ENCODE assay signal across 40 mouse cellular contexts in genomic region chr15:32156126-32156525, GRCm38 (mm10). TPM values are rescaled to one million over a fixed set of nuclear protein-coding genes. Genes with fewer than 3 reads are reported as not detected.
A peak's percentile ranks its signal among the peaks of the same experiment; 100 is the strongest.
DNase-seq lines count a peak whose midpoint lies in the region; ATAC-seq and TF ChIP-seq lines count a peak whose summit lies in the region.
"Had no signal": no experiment of that assay in that cellular context is flagged by ENCODE, and none has a peak within 500 bp of the region (broad histone marks: within the 10 kb centered on the region; RNA-seq: fewer than 3 reads in every experiment).

No protein-coding gene starts in this region.

- H3K4me1 ChIP-seq in embryonic facial prominence, embryonic 11.5 days (ENCODE audit: control insufficient read depth, insufficient read depth, low read length) = no peaks in the 10 kb centered on the region
- peaks cover 9% of the 10 kb centered on the region for H3K4me1 ChIP-seq in embryonic facial prominence, embryonic 10.5 days
- H3K4me1 ChIP-seq in embryonic fibroblast, embryonic 13.5 days (ENCODE audit: control insufficient read depth, insufficient read depth, low read length) = peaks cover 3% of the 10 kb centered on the region; the same call in 1 of the 2 replicates
- H3K4me1 ChIP-seq in limb, embryonic 11.5 days (ENCODE audit: control insufficient read depth, insufficient read depth, low read length) = peaks cover 4% of the 10 kb centered on the region; the same call in 1 of the 2 replicates
- no peaks in the 10 kb centered on the region for H3K4me1 ChIP-seq in hindbrain, embryonic 16.5 days (ENCODE audit: control insufficient read depth, insufficient read depth, low read depth, low read length)
- H3K4me1 ChIP-seq: heart, embryonic 10.5 days; heart, embryonic 15.5 days; hindbrain, embryonic 12.5 days; kidney, embryonic 15.5 days; stomach, embryonic 15.5 days had no signal

- H3K4me3 ChIP-seq in embryonic facial prominence, embryonic 11.5 days (ENCODE audit: low read depth, low read length) = no peak overlapping the region
- H3K4me3 ChIP-seq in embryonic facial prominence, embryonic 10.5 days = no peak overlapping the region
- no peak overlapping the region for H3K4me3 ChIP-seq in embryonic fibroblast, embryonic 13.5 days (ENCODE audit: insufficient read depth, low read length)
- H3K4me3 ChIP-seq in limb, embryonic 11.5 days (ENCODE audit: low read depth, low read length) = no peak overlapping the region
- no peak overlapping the region for H3K4me3 ChIP-seq in hindbrain, embryonic 16.5 days (ENCODE audit: low read length)
- H3K4me3 ChIP-seq: heart, embryonic 10.5 days; heart, embryonic 15.5 days; hindbrain, embryonic 12.5 days; kidney, embryonic 15.5 days; stomach, embryonic 15.5 days had no signal

- H3K36me3 ChIP-seq in embryonic facial prominence, embryonic 11.5 days (replicated peaks; ENCODE audit: control insufficient read depth, insufficient read depth, low read depth, low read length) = no peaks in the 10 kb centered on the region
- H3K36me3 ChIP-seq in embryonic facial prominence, embryonic 10.5 days (replicated peaks) = no peaks in the 10 kb centered on the region
- no peaks in the 10 kb centered on the region for H3K36me3 ChIP-seq in limb, embryonic 11.5 days (ENCODE audit: control insufficient read depth, insufficient read depth, low read length)
- no peaks in the 10 kb centered on the region for H3K36me3 ChIP-seq in hindbrain, embryonic 16.5 days (ENCODE audit: control insufficient read depth, insufficient read depth, low read length)
- H3K36me3 ChIP-seq: heart, embryonic 10.5 days; heart, embryonic 15.5 days; hindbrain, embryonic 12.5 days; kidney, embryonic 15.5 days; stomach, embryonic 15.5 days had no signal

- no peak for ATAC-seq in embryonic facial prominence, embryonic 11.5 days (replicated peaks; ENCODE audit: insufficient number of reproducible peaks, low FRiP score, low TSS enrichment, low read depth)
- ATAC-seq in limb, embryonic 11.5 days (ENCODE audit: insufficient number of reproducible peaks, low FRiP score, low TSS enrichment, low read depth) = no peak; the same call in 1 of the 2 replicates
- no peak for ATAC-seq in hindbrain, embryonic 16.5 days
- no peak for ATAC-seq in megakaryocyte-erythroid progenitor cell, adult 5-6 weeks (replicated peaks; ENCODE audit: low FRiP score, low TSS enrichment, poor library complexity, severe bottlenecking)
- ATAC-seq: CD4-positive, CD25-positive, alpha-beta regulatory T cell, adult 4 months; forebrain, embryonic 14.5 days; intestine, postnatal 0 days had no signal

- no peak overlapping the region for H3K9ac ChIP-seq in embryonic facial prominence, embryonic 11.5 days (replicated peaks; ENCODE audit: low read length)
- H3K9ac ChIP-seq in limb, embryonic 11.5 days (ENCODE audit: low read length) = no peak overlapping the region
- no peak overlapping the region for H3K9ac ChIP-seq in hindbrain, embryonic 16.5 days (ENCODE audit: low read depth, low read length)
- H3K9ac ChIP-seq: heart, embryonic 15.5 days; hindbrain, embryonic 12.5 days; kidney, embryonic 15.5 days; stomach, embryonic 15.5 days had no signal

- no peak overlapping the region for H3K4me2 ChIP-seq in embryonic facial prominence, embryonic 11.5 days (ENCODE audit: low read depth, low read length)
- H3K4me2 ChIP-seq in limb, embryonic 11.5 days (ENCODE audit: low read depth, severe bottlenecking) = no peak overlapping the region
- no peak overlapping the region for H3K4me2 ChIP-seq in hindbrain, embryonic 16.5 days (ENCODE audit: low read length)
- H3K4me2 ChIP-seq: heart, embryonic 15.5 days; hindbrain, embryonic 12.5 days; kidney, embryonic 15.5 days; liver, embryonic 11.5 days; stomach, embryonic 15.5 days had no signal

- no peaks in the 10 kb centered on the region for H3K27me3 ChIP-seq in embryonic facial prominence, embryonic 11.5 days (ENCODE audit: control insufficient read depth, insufficient read depth, low read length)
- H3K27me3 ChIP-seq in embryonic facial prominence, embryonic 10.5 days (replicated peaks; ENCODE audit: low read depth, poor library complexity, severe bottlenecking) = no peaks in the 10 kb centered on the region
- no peaks in the 10 kb centered on the region for H3K27me3 ChIP-seq in limb, embryonic 11.5 days (ENCODE audit: control insufficient read depth, insufficient read depth, low read length)
- no peaks in the 10 kb centered on the region for H3K27me3 ChIP-seq in hindbrain, embryonic 16.5 days (replicated peaks; ENCODE audit: control insufficient read depth, insufficient read depth, low read length)
- H3K27me3 ChIP-seq: heart, embryonic 15.5 days; hindbrain, embryonic 12.5 days; kidney, embryonic 15.5 days; stomach, embryonic 15.5 days had no signal

- TF ChIP-seq CTCF in embryonic fibroblast, embryonic 13.5 days (IDR thresholded peaks at IDR 0.05; ENCODE audit: borderline replicate concordance, insufficient read depth, low read length) = no peak

- WGBS in embryonic facial prominence, embryonic 11.5 days = 53% methylated on average over 5 of the region's 5 CpGs
- 64% methylated on average over 5 of the region's 5 CpGs for WGBS in embryonic facial prominence, embryonic 10.5 days
- WGBS in limb, embryonic 11.5 days = 46% methylated on average over 5 of the region's 5 CpGs
- WGBS in hindbrain, embryonic 16.5 days = 59% methylated on average over 5 of the region's 5 CpGs

- H3K9me3 ChIP-seq in embryonic facial prominence, embryonic 11.5 days (replicated peaks; ENCODE audit: control insufficient read depth, low read length) = no peaks in the 10 kb centered on the region
- H3K9me3 ChIP-seq in embryonic facial prominence, embryonic 10.5 days = no peaks in the 10 kb centered on the region
- no peaks in the 10 kb centered on the region for H3K9me3 ChIP-seq in limb, embryonic 11.5 days (ENCODE audit: control insufficient read depth, low read length)
- H3K9me3 ChIP-seq in hindbrain, embryonic 16.5 days (ENCODE audit: control insufficient read depth, low read length) = no peaks in the 10 kb centered on the region
- H3K9me3 ChIP-seq: heart, embryonic 10.5 days; heart, embryonic 15.5 days; hindbrain, embryonic 12.5 days; kidney, embryonic 15.5 days; stomach, embryonic 15.5 days had no signal

- no peak overlapping the region for H3K27ac ChIP-seq in embryonic facial prominence, embryonic 11.5 days (replicated peaks; ENCODE audit: low read depth, low read length)
- H3K27ac ChIP-seq in embryonic facial prominence, embryonic 10.5 days (replicated peaks) = no peak overlapping the region
- peak overlapping the region; percentile 61 for H3K27ac ChIP-seq in embryonic fibroblast, embryonic 13.5 days (ENCODE audit: insufficient read depth, low read length)
- no peak overlapping the region; the same call in 1 of the 2 replicates for H3K27ac ChIP-seq in limb, embryonic 11.5 days (replicated peaks; ENCODE audit: low read depth, low read length)
- no peak overlapping the region for H3K27ac ChIP-seq in hindbrain, embryonic 16.5 days (ENCODE audit: low read depth, low read length)
- H3K27ac ChIP-seq: heart, embryonic 10.5 days; heart, embryonic 15.5 days; hindbrain, embryonic 12.5 days; kidney, embryonic 15.5 days; stomach, embryonic 15.5 days had no signal

- no peak for TF ChIP-seq POLR2A in embryonic fibroblast, embryonic 13.5 days (IDR thresholded peaks at IDR 0.05; ENCODE audit: low read depth, low read length)

- peak; percentile 55 for DNase-seq in embryonic facial prominence, embryonic 11.5 days (ENCODE audit: low spot score)
- DNase-seq in embryonic facial prominence, embryonic 10.5 days (ENCODE audit: low spot score) = no peak
- DNase-seq in limb, embryonic 11.5 days (ENCODE audit: low spot score) = peak; percentile 26
- DNase-seq in right cerebral cortex, postnatal 10 days (ENCODE audit: low spot score in 2 of 2) = no peak
- DNase-seq in c-Kit-positive CD71-positive TER-119-positive erythroid progenitor cells, embryonic 14.5 days (ENCODE audit: low spot score) = no peak
- DNase-seq: adrenal gland, postnatal 14 days; cerebellum, adult 18-20 months; cerebellum, postnatal 14 days; gastrocnemius, postnatal 25 days; heart, adult 11 months; heart, postnatal 36 days; kidney, postnatal 25 days; lung, postnatal 36 days; right cerebral cortex, postnatal 14 days had no signal

RNA-seq across cellular contexts. Expression of gene Tas2r119, which starts 21.0 kb away (rescaled TPM):
- not detected in 2 replicates for polyA plus RNA-seq in embryonic facial prominence, embryonic 11.5 days (2014; fragmentation: Nextera tagmentation; extraction: Ambion mirVana)
- polyA plus RNA-seq in embryonic facial prominence, embryonic 10.5 days (2016; fragmentation: Nextera tagmentation; extraction: Ambion mirVana) = not detected in 2 replicates
- not detected in 2 replicates for polyA plus RNA-seq in embryonic fibroblast, embryonic 13.5 days (2011; ENCODE audit: insufficient read length, low read depth, missing spikeins)
- not detected in 2 replicates for polyA plus RNA-seq in limb, embryonic 11.5 days (2014; fragmentation: Nextera tagmentation; extraction: Ambion mirVana)
- polyA plus RNA-seq in hindbrain, embryonic 16.5 days (2015; fragmentation: Nextera tagmentation; extraction: Ambion mirVana) = not detected in 2 replicates
- not detected in 2 replicates for total RNA-seq in megakaryocyte-erythroid progenitor cell, adult 5-6 weeks (2014; fragmentation: Nextera tagmentation)
- not detected in 2 replicates for total RNA-seq in megakaryocyte-erythroid progenitor cell, adult 5-6 weeks (2017)
- total RNA-seq: adrenal gland, postnatal 14 days; gastrocnemius, adult 18-20 months; gastrocnemius, postnatal 25 days; heart, postnatal 36 days; layer of hippocampus, adult 18-20 months; layer of hippocampus, postnatal 14 days; left cerebral cortex, adult 8-10 months; left cerebral cortex, postnatal 36 days; megakaryocyte, adult 5-6 weeks; monocyte, adult 5-6 weeks had no signal
- polyA plus RNA-seq: CD4-positive, CD25-positive, alpha-beta regulatory T cell, adult 4 months; cortical plate, adult 2 months; forebrain, embryonic 14.5 days; frontal cortex, adult 2 months; heart, embryonic 10.5 days; heart, embryonic 15.5 days; hindbrain, embryonic 12.5 days; intestine, postnatal 0 days; kidney, embryonic 15.5 days; liver, embryonic 11.5 days; liver, embryonic 16.5 days; lung, embryonic 16.5 days; midbrain, embryonic 14.5 days; neural tube, embryonic 14.5 days; small intestine, adult 2 months; stomach, embryonic 15.5 days had no signal

Comparison
In these comparisons a context has a peak if more than half of its experiments do, and no peak if none do; other contexts are left out.
1. DNase-seq: peak in embryonic facial prominence, embryonic 11.5 days (single experiment) and limb, embryonic 11.5 days (single experiment); none in embryonic facial prominence, embryonic 10.5 days (single experiment), right cerebral cortex, postnatal 10 days (0 of 2) and c-Kit-positive CD71-positive TER-119-positive erythroid progenitor cells, embryonic 14.5 days (single experiment).